Mouse (Mus musculus) activated CD4-positive, CD25-positive, alpha-beta regulatory T cell, adult 4 months (primary cell): ENCODE measurements around the gene Vwa5b1. TPM values are rescaled to one million over a fixed set of nuclear protein-coding genes. Genes with fewer than 3 reads are reported as not detected.

Experiments
- ATAC-seq: one replicate; pipeline ENCODE4 v1.8.0; 2017
- polyA plus RNA-seq, 2 experiments: library from polyadenylated mRNA; unstranded; fragments of 100-300 nt; shearing (Covaris generic); gene quantifications; one replicate each; pipeline ENCODE4 v1.2.1; 2017

Gene Vwa5b1
- not detected for polyA plus RNA-seq

- ATAC-seq = no peak
These were observed at the start of gene Vwa5b1 for GRCm38 (mm10) chr4:138635428-138636145. Gene Vwa5b1, minus strand, starts transcription at chr4:138635884.

GRCm38 (mm10) chr4:138682760-138683159, 47.1 kb upstream of the Vwa5b1 start:
- ATAC-seq = no peak

DNA sequence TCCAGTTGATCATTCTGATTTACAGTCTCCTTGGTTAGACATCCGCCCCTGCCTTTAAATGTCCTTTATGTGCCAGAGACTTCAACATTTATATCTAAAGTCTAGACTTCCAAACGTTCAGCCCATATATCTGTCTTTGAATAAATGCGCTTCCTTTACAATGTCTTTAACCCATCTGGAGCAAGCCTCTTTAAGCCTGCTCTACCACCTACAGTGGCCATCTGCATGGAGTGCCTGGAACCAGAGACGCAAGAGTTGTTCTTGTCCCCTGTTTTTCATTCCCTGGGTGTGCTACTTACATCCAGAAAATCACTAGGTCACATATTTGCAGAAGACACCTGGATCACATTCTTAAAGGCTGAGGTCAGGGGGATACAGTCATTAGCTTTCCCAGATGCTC, 44.4 kb upstream of the Vwa5b1 start:
- ATAC-seq = no peak

GRCm38 (mm10) chr4:138677579-138677978, 41.9 kb upstream of the Vwa5b1 start:
- ATAC-seq = no peak

DNA sequence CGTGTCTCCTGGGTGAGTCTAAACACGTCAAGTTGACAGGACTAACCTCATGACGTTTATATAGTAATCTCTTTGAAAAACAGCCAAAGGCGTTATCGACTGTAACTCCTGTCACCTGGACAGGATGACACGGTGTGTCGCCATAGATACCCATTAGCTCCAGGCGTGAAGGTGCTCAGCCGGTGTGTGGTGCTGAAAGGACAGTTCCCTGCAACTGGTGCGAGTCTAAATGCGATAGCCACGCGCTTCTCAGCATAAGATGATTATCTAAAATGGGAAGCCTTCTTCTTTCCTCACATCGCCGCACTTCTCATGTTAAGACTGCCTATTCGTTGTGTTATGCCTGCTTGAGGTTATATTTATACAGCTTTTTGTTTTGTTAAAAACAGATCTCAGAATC, 40.8 kb upstream of the Vwa5b1 start:
- no peak for ATAC-seq

DNA sequence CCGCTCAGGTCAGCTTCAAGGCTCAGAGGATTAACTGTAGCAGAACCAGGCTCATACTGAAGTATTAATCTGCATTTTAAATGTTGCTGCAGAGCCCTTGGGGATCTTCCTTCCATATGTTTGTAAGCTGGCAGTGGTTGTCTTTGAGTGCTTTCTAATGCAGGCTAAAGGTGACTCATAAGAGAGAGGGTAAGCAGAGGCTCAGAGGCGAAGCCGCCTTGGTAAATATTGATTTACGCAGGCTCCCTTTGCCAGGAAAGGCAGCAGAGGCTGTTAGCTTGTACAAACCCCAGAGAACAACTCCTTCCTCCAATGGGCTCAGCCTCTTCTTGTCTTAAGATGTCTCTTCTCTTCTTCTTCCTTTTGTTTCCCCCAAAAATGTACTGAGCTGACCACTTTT, 36.5 kb upstream of the Vwa5b1 start:
- ATAC-seq = no peak

GRCm38 (mm10) chr4:138670093-138670889, 34.6 kb upstream of the Vwa5b1 start:
- ATAC-seq = no peak

- ATAC-seq = no peak
These were observed 30.8 kb upstream of the Vwa5b1 start for GRCm38 (mm10) chr4:138666521-138666920.

DNA sequence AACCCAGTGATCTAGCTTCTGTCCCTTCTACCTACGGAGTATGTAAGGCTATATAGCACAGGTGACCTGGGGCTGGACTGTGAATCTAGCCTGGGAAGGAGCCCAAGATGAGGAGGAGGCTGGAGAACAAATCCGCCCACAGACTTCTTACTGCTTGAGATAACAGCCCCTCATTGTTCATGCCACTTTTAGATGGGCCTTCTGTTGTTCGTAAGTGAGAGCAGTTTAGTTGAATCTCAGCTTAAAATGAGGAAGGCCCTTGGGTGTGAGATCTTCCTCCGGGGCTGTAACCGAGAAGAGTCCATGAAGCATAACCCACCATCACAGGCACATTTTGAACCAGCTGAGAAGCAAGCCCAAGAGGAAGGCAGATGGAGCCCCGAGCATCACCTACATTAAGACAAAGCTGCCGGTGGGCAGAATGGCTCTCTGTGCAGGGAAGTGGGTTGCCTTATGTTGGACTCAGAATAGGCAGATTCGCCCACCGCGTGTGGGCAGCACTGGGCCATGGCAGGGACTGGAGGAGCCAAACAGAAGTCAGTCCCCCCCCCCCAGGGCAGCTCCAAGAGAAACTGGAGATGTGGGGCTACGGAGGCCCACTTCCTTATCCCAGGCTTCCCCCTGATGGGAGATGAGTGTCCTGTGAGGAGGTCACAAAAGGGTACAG, 24.4 kb upstream of the Vwa5b1 start:
- ATAC-seq = no peak

GRCm38 (mm10) chr4:138653056-138653455, 17.4 kb upstream of the Vwa5b1 start:
- ATAC-seq = no peak

DNA sequence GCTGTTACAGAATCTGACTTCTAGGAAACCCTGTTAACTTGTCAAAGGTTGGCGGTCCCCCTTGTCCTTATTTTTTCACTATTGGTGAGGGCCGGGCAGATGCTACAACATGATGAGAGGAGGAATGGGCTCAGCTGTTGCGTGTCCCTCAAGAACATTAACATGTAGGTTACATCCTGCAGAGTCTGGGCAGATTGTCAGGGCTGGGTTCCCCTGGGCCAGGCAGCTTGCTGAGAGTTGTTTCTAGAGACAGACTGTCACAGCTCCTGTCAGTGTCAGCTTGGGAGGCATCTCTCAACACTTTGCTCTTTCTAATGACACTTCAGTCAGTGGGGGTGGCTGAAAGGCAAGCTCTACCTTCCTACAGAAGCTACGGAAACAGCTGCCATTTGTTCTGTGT, 16.2 kb upstream of the Vwa5b1 start:
- no peak for ATAC-seq

DNA sequence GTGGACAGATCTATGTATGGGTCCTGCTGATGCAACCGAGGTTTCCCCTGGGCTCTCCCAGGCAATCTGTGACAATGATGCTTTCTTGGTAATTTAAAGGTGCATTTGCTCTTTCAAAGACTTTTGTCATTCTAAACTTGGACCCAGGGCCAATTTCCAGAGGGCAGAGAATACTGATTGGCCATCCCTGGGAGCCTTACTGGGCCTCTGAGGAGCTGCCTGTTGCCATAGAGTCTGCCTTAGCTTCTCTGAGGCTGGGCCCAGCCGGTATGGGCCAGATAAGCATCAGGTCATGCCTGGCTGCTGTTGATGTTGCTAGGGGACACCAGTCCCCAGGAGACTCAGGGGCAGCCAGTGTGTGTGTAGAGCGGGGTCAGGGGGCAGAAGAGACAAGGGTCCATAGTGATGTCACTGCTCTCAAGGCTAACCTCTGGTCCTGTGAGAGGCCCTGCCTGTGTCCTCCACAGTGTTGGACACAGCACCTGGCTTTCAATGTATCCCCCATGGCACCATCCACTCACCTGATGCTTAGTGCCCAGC, 12.5 kb upstream of the Vwa5b1 start:
- no peak for ATAC-seq

- no peak for ATAC-seq
These were observed 6.6 kb upstream of the Vwa5b1 start for GRCm38 (mm10) chr4:138642272-138642671.

GRCm38 (mm10) chr4:138636146-138636511, 445 bp upstream of the Vwa5b1 start:
- ATAC-seq = no peak

GRCm38 (mm10) chr4:138628256-138628655, 7.4 kb downstream of the Vwa5b1 start:
- no peak for ATAC-seq

DNA sequence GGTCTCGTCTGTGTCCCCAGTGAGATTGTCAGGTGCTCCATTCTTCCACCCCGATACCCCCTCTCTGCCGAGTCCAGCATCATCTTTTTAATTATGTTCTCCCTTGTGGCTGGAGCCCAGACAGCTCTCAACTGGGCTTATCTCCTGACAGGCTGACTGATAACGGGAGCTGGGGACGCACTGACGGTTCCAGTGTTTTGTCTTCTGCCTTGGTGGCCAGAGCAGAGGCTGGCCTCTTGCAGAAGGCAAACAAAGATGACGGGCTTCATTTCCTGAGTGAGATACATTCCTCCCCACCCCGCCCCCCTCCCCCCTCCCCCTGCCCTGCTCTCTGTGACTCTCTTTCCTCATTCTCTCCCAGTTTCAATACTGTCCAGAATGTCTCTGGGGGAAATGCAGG, 21.2 kb downstream of the Vwa5b1 start:
- ATAC-seq = no peak

- ATAC-seq = no peak
These were observed 33.8 kb downstream of the Vwa5b1 start for GRCm38 (mm10) chr4:138601926-138602325.

GRCm38 (mm10) chr4:138597904-138598347, 37.8 kb downstream of the Vwa5b1 start:
- ATAC-seq = no peak

GRCm38 (mm10) chr4:138596391-138597130, 39.1 kb downstream of the Vwa5b1 start:
- no peak for ATAC-seq

- ATAC-seq = no peak
These were observed 50.7 kb downstream of the Vwa5b1 start for GRCm38 (mm10) chr4:138584946-138585345.

GRCm38 (mm10) chr4:138582446-138582845, 53.2 kb downstream of the Vwa5b1 start:
- ATAC-seq = no peak

DNA sequence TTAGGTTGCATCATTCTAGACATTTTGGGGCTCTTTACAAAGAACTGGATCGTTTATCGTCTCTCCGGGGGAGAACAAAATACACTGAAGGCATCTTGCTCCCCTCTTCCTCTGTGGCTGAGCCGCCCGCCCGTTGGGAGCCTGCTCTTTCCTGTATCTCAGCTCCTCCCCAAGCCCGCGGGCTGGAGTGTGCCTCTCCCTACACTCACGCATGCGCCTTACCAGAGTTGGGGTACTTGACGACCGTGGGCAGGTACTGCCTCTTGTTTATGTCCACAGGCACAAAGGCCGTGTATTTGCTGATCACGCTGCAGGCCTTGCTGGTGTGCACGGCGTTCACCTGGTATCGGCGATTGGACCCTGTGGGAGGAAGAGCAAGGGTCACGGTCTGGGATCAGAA, 57.3 kb downstream of the Vwa5b1 start:
- ATAC-seq = no peak

- no peak for ATAC-seq
These were observed 59.0 kb downstream of the Vwa5b1 start for GRCm38 (mm10) chr4:138576661-138577060.
